Mouse (Mus musculus): ENCODE data around the gene Rps6ka2. TPM values are rescaled to one million over a fixed set of nuclear protein-coding genes. Genes with fewer than 3 reads are reported as not detected.
"Not testable (repeated sequence)": the region's sequence is repeated elsewhere in the genome, so short reads cannot be mapped to it uniquely, and the experiment has no call there.

Gene Rps6ka2
- total RNA-seq, 2 experiments from 2014 or later = 38.6 to 49.2 TPM

DNA sequence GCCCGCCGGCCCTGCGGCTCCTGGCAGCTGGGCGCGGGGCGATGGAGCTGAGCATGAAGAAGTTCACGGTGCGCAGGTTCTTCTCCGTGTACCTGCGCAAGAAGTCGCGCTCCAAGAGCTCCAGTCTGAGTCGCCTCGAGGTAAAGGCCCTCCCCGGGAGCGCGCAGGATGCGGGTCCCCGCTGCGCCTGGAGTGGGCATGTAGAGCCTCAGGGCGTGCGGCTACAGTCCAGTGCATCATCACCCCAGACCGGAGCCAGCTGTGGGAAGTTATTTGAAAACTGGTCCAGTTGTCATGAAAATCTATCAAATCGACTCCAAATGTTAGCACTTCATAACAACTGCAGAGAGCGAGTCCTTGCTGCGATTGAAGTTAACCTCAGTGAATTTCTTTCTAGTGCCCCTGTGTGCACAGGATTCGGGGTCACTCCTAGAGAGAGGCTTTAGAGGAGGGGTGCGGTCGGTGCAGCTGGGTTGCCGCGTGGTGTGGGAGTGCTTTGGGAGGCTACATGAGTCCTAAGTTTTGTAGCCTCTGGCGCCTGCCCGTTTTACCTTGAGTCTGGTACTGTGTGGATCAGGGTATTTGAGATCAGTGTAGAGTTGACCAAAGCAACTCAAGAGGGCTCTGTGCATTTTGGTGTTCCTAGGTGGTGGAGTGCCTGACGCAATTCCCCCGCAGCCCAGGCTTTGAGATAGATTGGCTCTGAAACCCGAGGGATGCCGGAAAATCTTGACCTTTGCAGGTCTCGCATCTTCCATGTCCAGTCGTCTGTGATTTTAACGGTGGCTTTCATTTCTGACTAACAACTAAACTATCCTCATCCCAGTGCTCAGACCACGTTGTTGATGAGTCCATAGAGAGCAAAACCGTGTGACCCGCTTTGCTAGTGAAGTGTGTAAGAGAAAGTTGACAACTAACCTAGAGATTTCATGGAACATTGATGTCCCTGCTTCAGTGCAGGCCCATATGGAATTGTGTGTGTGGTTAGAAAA, 685 bp downstream of the Rps6ka2 start:
- DNase-seq = peak in 1 of 2 experiments; percentile 35

DNA sequence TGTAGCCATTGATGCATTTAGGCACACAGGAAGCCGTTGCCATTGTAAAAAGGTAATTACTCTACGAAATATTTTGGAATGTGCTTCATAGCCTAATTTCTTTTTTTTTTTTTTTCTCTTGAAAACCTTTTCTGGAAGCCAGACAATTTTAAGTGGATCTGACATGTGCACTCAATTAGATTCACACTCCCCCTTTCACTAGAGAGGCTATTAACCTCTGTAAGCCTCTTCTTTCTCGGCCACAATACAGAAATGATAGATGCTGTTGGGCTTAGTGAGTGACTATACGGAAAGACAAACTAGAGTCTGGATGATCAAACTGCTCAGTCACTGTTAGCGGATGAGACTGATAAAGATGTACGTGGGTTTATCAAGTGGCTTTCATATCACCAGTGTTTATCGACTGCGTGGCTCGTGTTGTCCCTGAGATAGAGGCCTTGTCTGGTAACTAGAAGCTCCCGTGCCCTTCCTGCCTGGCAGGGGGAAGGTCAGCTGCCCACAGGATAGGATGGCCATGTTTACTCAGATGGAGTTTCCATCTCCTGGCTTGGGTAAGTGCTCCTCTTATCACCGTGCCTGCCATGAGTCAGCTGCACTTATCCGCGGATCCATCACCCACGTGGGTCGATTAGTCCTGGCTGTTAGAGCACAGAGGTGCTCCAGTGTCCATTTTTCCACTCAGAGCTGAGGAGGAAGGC, 3.6 kb downstream of the Rps6ka2 start:
- no peak for DNase-seq

DNA sequence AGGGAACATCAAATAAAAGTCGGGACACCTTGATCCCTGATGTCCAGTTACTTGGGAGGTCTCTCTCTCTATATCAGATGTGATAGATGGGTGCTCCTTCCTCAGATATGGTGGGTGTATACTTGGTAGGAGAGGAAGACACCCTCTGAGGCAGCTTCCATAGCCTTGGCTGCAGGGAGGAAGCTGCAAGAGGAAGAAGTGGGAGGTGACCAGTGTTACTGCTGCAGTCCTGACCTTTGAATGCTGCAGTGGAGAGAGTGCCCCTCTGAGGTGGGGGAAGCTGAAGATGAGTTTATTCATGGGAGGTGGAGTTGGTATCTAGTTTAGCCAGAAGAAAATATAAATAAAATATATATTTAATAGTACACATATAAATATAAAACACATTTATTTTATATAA, 5.4 kb downstream of the Rps6ka2 start:
- DNase-seq = no peak

DNA sequence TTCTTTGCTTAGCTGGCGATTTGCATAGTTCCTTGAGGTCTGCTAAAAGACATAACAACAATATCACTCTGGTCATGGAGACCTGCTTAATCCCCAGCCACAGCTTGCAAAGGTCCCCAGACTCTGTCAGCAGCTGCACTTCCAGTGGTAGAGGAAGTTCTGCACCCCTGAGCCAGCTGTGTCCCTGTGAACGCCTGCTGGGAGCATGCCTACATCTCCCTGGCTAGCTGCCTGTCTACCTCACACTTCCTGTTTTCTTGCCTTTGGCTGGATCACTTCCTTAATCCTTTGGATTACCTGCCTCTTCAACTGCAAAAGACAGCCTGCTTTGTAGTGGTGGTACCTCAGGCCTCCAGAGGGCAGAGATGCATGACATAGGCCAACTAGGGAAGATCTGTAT, 6.5 kb downstream of the Rps6ka2 start:
- peak; percentile 54 to 76 for DNase-seq

- DNase-seq = no peak
These were observed 8.3 kb downstream of the Rps6ka2 start for GRCm38 (mm10) chr17:7178196-7178595.

DNA sequence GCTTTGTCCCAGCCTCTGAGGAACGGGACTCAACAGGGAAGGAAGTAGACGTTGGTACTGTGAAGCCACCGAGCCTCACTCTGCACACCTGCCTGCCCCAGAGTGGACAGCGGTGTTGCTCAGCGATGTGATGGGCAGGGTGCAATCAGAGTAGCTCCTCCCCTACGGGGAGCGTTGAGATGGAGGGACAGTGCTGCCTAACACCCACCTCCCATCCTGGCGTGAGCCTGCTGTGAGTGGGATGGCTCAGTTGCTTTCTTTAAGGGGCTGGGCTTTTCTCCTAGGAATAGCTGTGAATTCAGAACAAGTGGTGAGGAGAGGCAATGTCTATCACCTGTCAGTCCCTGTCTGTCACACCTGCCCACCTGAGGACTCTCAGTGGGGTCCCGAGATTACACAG, 12.3 kb downstream of the Rps6ka2 start:
- DNase-seq = no peak

GRCm38 (mm10) chr17:7187037-7187436, 17.1 kb downstream of the Rps6ka2 start:
- not testable (repeated sequence) for DNase-seq

DNA sequence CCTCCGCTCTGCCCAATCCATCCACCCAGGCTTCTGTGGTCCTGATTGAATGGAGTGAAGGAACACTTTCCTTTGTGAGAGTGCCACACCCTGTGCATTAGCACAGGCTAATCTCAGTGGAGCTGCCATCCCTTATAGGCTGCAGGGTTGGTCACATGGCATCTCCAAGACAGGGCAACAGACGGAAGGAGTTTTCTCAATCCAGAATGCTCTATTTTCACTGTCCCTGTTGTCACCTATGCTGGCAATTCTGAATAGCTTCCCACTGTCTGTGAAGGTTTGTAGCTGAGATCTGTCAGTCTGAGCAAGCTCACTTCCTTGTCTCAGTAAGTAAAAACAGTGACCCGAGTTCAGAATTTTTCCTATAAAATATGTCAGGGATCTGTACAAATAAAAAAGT, 19.5 kb downstream of the Rps6ka2 start:
- DNase-seq = no peak

GRCm38 (mm10) chr17:7189975-7190374, 20.1 kb downstream of the Rps6ka2 start:
- DNase-seq = no peak

- DNase-seq = peak in 1 of 2 experiments; percentile 19
These were observed 24.4 kb downstream of the Rps6ka2 start for GRCm38 (mm10) chr17:7194140-7194840.

DNA sequence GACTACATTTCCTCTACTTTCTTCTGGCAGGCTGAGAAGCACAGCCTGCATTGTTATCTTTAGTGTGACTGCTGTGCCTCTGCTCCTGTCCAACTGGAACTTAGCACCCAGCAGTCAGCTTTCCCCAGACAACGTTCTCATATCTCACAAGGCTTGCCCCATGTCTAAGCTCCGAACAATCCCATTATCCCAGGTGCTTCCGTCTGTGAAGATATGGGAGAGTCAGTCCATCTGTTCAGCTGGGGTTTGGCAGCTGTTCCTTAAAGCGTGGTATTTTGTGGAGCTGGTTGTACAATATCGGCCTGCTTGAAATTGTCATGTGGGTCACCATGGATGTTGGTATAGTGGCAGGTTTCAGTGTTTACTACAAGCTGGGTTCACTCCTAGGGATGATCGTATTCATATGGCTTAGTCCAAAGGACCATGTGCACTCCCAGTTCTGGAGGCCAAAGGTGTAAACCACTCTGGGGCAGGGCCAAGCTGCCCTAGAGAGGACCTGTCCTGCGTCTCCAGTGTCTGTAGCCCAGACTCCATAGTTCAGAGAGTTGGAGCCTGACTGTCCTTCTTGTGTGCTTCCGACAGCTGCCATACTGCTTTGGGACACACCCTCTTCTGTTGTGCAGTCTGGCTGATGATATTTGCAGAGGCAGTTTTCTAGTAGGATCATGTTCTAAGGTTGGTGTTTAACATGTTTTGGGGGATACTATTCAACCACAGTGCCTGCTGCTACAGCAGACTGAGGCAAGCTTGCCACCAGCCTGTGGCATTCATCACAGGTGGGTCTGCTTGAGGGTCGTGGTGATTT, 27.4 kb downstream of the Rps6ka2 start:
- peak in 1 of 2 experiments; percentile 13 for DNase-seq

GRCm38 (mm10) chr17:7204771-7205406, 35.0 kb downstream of the Rps6ka2 start:
- no peak for DNase-seq

GRCm38 (mm10) chr17:7206434-7207145, 36.7 kb downstream of the Rps6ka2 start:
- DNase-seq = no peak

DNA sequence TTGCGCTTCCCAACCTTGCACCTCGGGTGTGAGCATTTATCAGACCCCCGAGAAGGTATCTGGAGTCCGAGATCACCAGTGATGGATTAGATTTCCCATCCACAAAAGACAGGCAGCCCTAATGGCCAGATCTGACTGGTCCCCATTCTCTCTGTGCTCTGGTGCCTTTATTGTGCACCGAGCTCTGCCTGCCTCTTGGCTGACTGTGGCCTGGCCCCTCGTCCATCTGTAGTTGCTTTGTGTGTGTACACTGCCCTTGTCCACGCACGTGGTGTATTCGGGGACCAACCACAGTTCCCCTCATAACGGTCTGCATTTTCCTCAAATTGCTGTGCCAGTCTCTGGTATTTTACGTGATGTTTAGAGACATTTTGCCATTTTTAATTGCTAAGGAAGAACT, 40.7 kb downstream of the Rps6ka2 start:
- no peak for DNase-seq

DNA sequence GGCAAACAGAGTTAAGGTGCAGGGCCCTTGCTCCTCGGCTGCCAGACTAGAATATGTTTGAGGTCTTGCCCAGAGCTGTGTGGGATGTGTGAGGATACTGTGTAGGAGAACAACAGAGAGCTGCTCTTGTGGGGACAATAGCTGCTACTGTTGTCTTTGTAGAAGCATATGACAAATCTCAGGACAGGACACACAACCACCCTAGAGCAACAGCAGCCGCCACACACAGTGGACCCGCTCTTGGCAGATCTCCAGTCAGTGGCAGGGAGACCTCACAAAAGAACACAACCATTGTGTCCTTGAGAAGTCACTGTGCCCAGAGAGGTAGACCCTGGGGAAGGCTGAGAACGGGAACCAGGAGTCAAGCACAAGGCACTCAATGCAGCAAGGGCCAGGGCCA, 42.0 kb downstream of the Rps6ka2 start:
- DNase-seq = no peak

GRCm38 (mm10) chr17:7213214-7213613, 43.3 kb downstream of the Rps6ka2 start:
- DNase-seq = no peak

GRCm38 (mm10) chr17:7214061-7214460, 44.1 kb downstream of the Rps6ka2 start:
- DNase-seq = no peak

GRCm38 (mm10) chr17:7217791-7218329, 47.9 kb downstream of the Rps6ka2 start:
- DNase-seq = no peak

GRCm38 (mm10) chr17:7218396-7218795, 48.5 kb downstream of the Rps6ka2 start:
- no peak for DNase-seq

GRCm38 (mm10) chr17:7219044-7219718, 49.3 kb downstream of the Rps6ka2 start:
- DNase-seq = peak; percentile 35 to 45

All from heart, adult 18-20 months (tissue).